In the genomic region with DNA sequence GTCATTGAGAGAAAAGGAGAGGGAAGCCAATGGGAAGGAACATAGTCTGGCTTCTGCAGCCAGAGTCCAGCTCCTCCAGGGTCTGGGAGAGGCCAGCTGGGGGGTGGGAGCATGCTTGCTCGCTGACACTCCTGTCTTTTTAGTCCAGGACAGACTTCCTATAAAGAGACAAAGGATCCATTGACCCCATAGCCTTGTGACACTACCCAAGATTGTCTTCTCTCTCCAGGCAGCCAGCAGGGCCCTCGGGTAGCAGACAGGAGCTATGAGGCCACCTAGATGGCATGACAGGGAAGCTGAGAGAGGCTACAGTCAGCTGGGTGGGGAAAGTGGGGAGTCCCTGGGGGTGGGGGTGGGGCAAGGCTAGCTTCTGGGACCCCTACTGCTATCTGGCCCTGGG, we compare ENCODE assay signal across 26 mouse cellular contexts. TPM values are rescaled to one million over a fixed set of nuclear protein-coding genes. Genes with fewer than 3 reads are reported as not detected.
DNase-seq lines count a peak whose midpoint lies in the region; ATAC-seq and TF ChIP-seq lines count a peak whose summit lies in the region.
"Had no signal": no experiment of that assay in that cellular context is flagged by ENCODE, and none has a peak within 500 bp of the region (broad histone marks: within the 10 kb centered on the region; RNA-seq: fewer than 3 reads in every experiment).

No protein-coding gene starts in this region.

- peak; percentile 90 for DNase-seq in heart, adult 11 months
- no peak for DNase-seq in heart, adult 2 months
- DNase-seq in hindbrain, embryonic 11.5 days (ENCODE audit: low spot score), result no peak
- DNase-seq in midbrain, embryonic 11.5 days (ENCODE audit: low spot score, missing footprints), result no peak
- DNase-seq in limb, embryonic 11.5 days (ENCODE audit: low spot score), result no peak
- DNase-seq in ovary, postnatal 10 days (ENCODE audit: low spot score), result no peak
- DNase-seq: adrenal gland, postnatal 14 days; cerebellum, adult 11 months; cerebellum, postnatal 25 days; gastrocnemius, postnatal 14 days; kidney, adult 2 months; kidney, postnatal 36 days; layer of hippocampus, postnatal 36 days; left cerebral cortex, postnatal 4 days had no signal

- no peak for ATAC-seq in hindbrain, embryonic 12.5 days (ENCODE audit: low FRiP score)
- ATAC-seq in hindbrain, embryonic 11.5 days (ENCODE audit: low FRiP score), result no peak
- no peak for ATAC-seq in midbrain, embryonic 13.5 days
- ATAC-seq in midbrain, embryonic 11.5 days (ENCODE audit: low FRiP score), result no peak
- no peak for ATAC-seq in limb, embryonic 11.5 days (ENCODE audit: insufficient number of reproducible peaks, low FRiP score, low TSS enrichment, low read depth)
- ATAC-seq: CD4-positive, CD25-positive, alpha-beta regulatory T cell, adult 4 months; forebrain, embryonic 14.5 days had no signal

- 53% methylated on average over 2 of the region's 2 CpGs for WGBS in heart, adult 2 months
- whole genome bisulfite sequencing in hindbrain, embryonic 12.5 days, result 0% methylated on average over 2 of the region's 2 CpGs
- WGBS in hindbrain, embryonic 11.5 days, result 12% methylated on average over 2 of the region's 2 CpGs
- WGBS in midbrain, embryonic 13.5 days, result 19% methylated on average over 2 of the region's 2 CpGs
- WGBS in midbrain, embryonic 11.5 days, result 8% methylated on average over 2 of the region's 2 CpGs
- WGBS in limb, embryonic 11.5 days, result 44% methylated on average over 2 of the region's 2 CpGs

- no peak for TF ChIP-seq CTCF in heart, adult 2 months (IDR thresholded peaks at IDR 0.05)

- intact Hi-C loops in heart, adult 2 months (cut with DNase I), result no loop called here

- no peak overlapping the region for H3K9ac ChIP-seq in heart, adult 2 months (ENCODE audit: low read depth, low read length)
- no peak overlapping the region for H3K9ac ChIP-seq in hindbrain, embryonic 12.5 days
- H3K9ac ChIP-seq in hindbrain, embryonic 11.5 days (ENCODE audit: low read depth, low read length), result no peak overlapping the region
- H3K9ac ChIP-seq in midbrain, embryonic 13.5 days (replicated peaks), result no peak overlapping the region
- no peak overlapping the region for H3K9ac ChIP-seq in midbrain, embryonic 11.5 days (ENCODE audit: low read length)
- no peak overlapping the region for H3K9ac ChIP-seq in limb, embryonic 11.5 days (ENCODE audit: low read length)
- H3K9ac ChIP-seq: embryonic facial prominence, embryonic 15.5 days; heart, embryonic 13.5 days; liver, embryonic 15.5 days; lung, embryonic 15.5 days; midbrain, embryonic 12.5 days had no signal

- H3K4me1 ChIP-seq in heart, adult 2 months (ENCODE audit: control insufficient read depth, insufficient read depth, low read length), result peaks cover 6% of the 10 kb centered on the region
- peaks cover 51% of the 10 kb centered on the region for H3K4me1 ChIP-seq in hindbrain, embryonic 12.5 days
- peaks cover 12% of the 10 kb centered on the region for H3K4me1 ChIP-seq in hindbrain, embryonic 11.5 days (replicated peaks; ENCODE audit: control insufficient read depth, insufficient read depth, low read length)
- peaks cover 49% of the 10 kb centered on the region for H3K4me1 ChIP-seq in midbrain, embryonic 13.5 days (replicated peaks)
- peaks cover 18% of the 10 kb centered on the region for H3K4me1 ChIP-seq in midbrain, embryonic 11.5 days (ENCODE audit: control insufficient read depth, insufficient read depth, low read length)
- H3K4me1 ChIP-seq in limb, embryonic 11.5 days (ENCODE audit: control insufficient read depth, insufficient read depth, low read length), result peaks cover 23% of the 10 kb centered on the region

- no peaks in the 10 kb centered on the region for H3K79me2 ChIP-seq in heart, adult 2 months (replicated peaks; ENCODE audit: control insufficient read depth, insufficient read depth, low read length)

- no peak overlapping the region for H3K27ac ChIP-seq in heart, adult 2 months
- H3K27ac ChIP-seq in hindbrain, embryonic 12.5 days, result 0 out of 2 replicates have a peak overlapping the region, but pooled peaks have one; percentile 1
- no peak overlapping the region for H3K27ac ChIP-seq in hindbrain, embryonic 11.5 days (ENCODE audit: low read depth, low read length)
- H3K27ac ChIP-seq in midbrain, embryonic 13.5 days, result peak overlapping the region; percentile 60; the same call in 1 of the 2 replicates
- H3K27ac ChIP-seq in midbrain, embryonic 11.5 days (ENCODE audit: low read depth, low read length), result no peak overlapping the region
- H3K27ac ChIP-seq in limb, embryonic 11.5 days (replicated peaks; ENCODE audit: low read depth, low read length), result no peak overlapping the region
- H3K27ac ChIP-seq: embryonic facial prominence, embryonic 10.5 days; embryonic facial prominence, embryonic 15.5 days; liver, embryonic 15.5 days; lung, embryonic 15.5 days; midbrain, embryonic 12.5 days had no signal

- no peak for TF ChIP-seq EP300 in heart, adult 2 months (IDR thresholded peaks at IDR 0.05; ENCODE audit: insufficient read depth, low read depth, low read length)

- no peaks in the 10 kb centered on the region for H3K27me3 ChIP-seq in heart, adult 2 months (ENCODE audit: control insufficient read depth, insufficient read depth, low read length)
- peaks cover 27% of the 10 kb centered on the region for H3K27me3 ChIP-seq in hindbrain, embryonic 12.5 days
- peaks cover 18% of the 10 kb centered on the region for H3K27me3 ChIP-seq in hindbrain, embryonic 11.5 days (ENCODE audit: control insufficient read depth, insufficient read depth, low read length)
- peaks cover 16% of the 10 kb centered on the region for H3K27me3 ChIP-seq in midbrain, embryonic 13.5 days
- H3K27me3 ChIP-seq in midbrain, embryonic 11.5 days (ENCODE audit: control insufficient read depth, insufficient read depth, low read length), result peaks cover 6% of the 10 kb centered on the region; the same call in 1 of the 2 replicates
- H3K27me3 ChIP-seq in limb, embryonic 11.5 days (ENCODE audit: control insufficient read depth, insufficient read depth, low read length), result peaks cover 14% of the 10 kb centered on the region; the same call in 1 of the 2 replicates
- H3K27me3 ChIP-seq: embryonic facial prominence, embryonic 15.5 days; heart, embryonic 13.5 days had no signal

- H3K9me3 ChIP-seq in hindbrain, embryonic 12.5 days (replicated peaks), result no peaks in the 10 kb centered on the region
- no peaks in the 10 kb centered on the region for H3K9me3 ChIP-seq in hindbrain, embryonic 11.5 days (ENCODE audit: control insufficient read depth, low read length)
- no peaks in the 10 kb centered on the region for H3K9me3 ChIP-seq in midbrain, embryonic 13.5 days
- no peaks in the 10 kb centered on the region for H3K9me3 ChIP-seq in midbrain, embryonic 11.5 days (ENCODE audit: control insufficient read depth, low read length)
- H3K9me3 ChIP-seq in limb, embryonic 11.5 days (ENCODE audit: control insufficient read depth, low read length), result no peaks in the 10 kb centered on the region
- H3K9me3 ChIP-seq: embryonic facial prominence, embryonic 10.5 days; embryonic facial prominence, embryonic 15.5 days; heart, embryonic 13.5 days; liver, embryonic 15.5 days; lung, embryonic 15.5 days; midbrain, embryonic 12.5 days had no signal

- H3K36me3 ChIP-seq in heart, adult 2 months (ENCODE audit: control insufficient read depth, insufficient read depth, low read length), result no peaks in the 10 kb centered on the region
- peaks cover 6% of the 10 kb centered on the region for H3K36me3 ChIP-seq in hindbrain, embryonic 12.5 days
- H3K36me3 ChIP-seq in hindbrain, embryonic 11.5 days (ENCODE audit: control insufficient read depth, insufficient read depth, low read length), result no peaks in the 10 kb centered on the region
- 0 out of 2 replicates have a peak, but pooled peaks cover 5% of the 10 kb centered on the region for H3K36me3 ChIP-seq in midbrain, embryonic 13.5 days
- no peaks in the 10 kb centered on the region for H3K36me3 ChIP-seq in midbrain, embryonic 11.5 days (ENCODE audit: control insufficient read depth, insufficient read depth, low read length)
- H3K36me3 ChIP-seq in limb, embryonic 11.5 days (ENCODE audit: control insufficient read depth, insufficient read depth, low read length), result no peaks in the 10 kb centered on the region
- H3K36me3 ChIP-seq: embryonic facial prominence, embryonic 15.5 days; liver, embryonic 15.5 days; lung, embryonic 15.5 days; midbrain, embryonic 12.5 days had no signal

- H3K4me2 ChIP-seq in hindbrain, embryonic 12.5 days (replicated peaks), result no peak overlapping the region
- no peak overlapping the region for H3K4me2 ChIP-seq in hindbrain, embryonic 11.5 days (replicated peaks; ENCODE audit: low read depth, low read length)
- no peak overlapping the region for H3K4me2 ChIP-seq in midbrain, embryonic 13.5 days (replicated peaks)
- no peak overlapping the region for H3K4me2 ChIP-seq in midbrain, embryonic 11.5 days
- H3K4me2 ChIP-seq in limb, embryonic 11.5 days (ENCODE audit: low read depth, severe bottlenecking), result 0 out of 2 replicates have a peak overlapping the region, but pooled peaks have one; percentile 15
- H3K4me2 ChIP-seq: embryonic facial prominence, embryonic 15.5 days; heart, embryonic 13.5 days; liver, embryonic 15.5 days; lung, embryonic 15.5 days; midbrain, embryonic 12.5 days had no signal

- no peak overlapping the region for H3K4me3 ChIP-seq in heart, adult 2 months
- no peak overlapping the region for H3K4me3 ChIP-seq in hindbrain, embryonic 12.5 days
- H3K4me3 ChIP-seq in hindbrain, embryonic 11.5 days (ENCODE audit: low read depth, low read length), result no peak overlapping the region
- no peak overlapping the region for H3K4me3 ChIP-seq in midbrain, embryonic 13.5 days (replicated peaks)
- no peak overlapping the region for H3K4me3 ChIP-seq in midbrain, embryonic 11.5 days (ENCODE audit: low read depth, low read length)
- no peak overlapping the region for H3K4me3 ChIP-seq in limb, embryonic 11.5 days (ENCODE audit: low read depth, low read length)
- H3K4me3 ChIP-seq: embryonic facial prominence, embryonic 10.5 days; embryonic facial prominence, embryonic 15.5 days; heart, embryonic 13.5 days; liver, embryonic 15.5 days; lung, embryonic 15.5 days; midbrain, embryonic 12.5 days had no signal

- TF ChIP-seq POLR2A in heart, adult 2 months (IDR thresholded peaks at IDR 0.05; ENCODE audit: insufficient read depth, low read depth, low read length), result no peak

RNA-seq across cellular contexts. Expression of gene Arhgap23, which starts 12.6 kb away (rescaled TPM):
- total RNA-seq in heart, adult 2 months (2021), result 10 to 100 TPM; 12.8 to 13.7 TPM
- polyA plus RNA-seq in heart, adult 2 months (2012; rRNA removed), result 18.4 and 19.2 TPM in 2 replicates
- polyA plus RNA-seq in hindbrain, embryonic 12.5 days (2016; fragmentation: Nextera tagmentation; extraction: Ambion mirVana), result 9.3 and 10.0 TPM in 2 replicates
- polyA plus RNA-seq in hindbrain, embryonic 11.5 days (2014; fragmentation: Nextera tagmentation; extraction: Ambion mirVana), result 3.5 TPM in 2 replicates
- polyA plus RNA-seq in midbrain, embryonic 13.5 days (2015; fragmentation: Nextera tagmentation; extraction: Ambion mirVana), result 5.1 and 6.5 TPM in 2 replicates
- polyA plus RNA-seq in midbrain, embryonic 11.5 days (2014; fragmentation: Nextera tagmentation; extraction: Ambion mirVana), result 2.5 and 2.8 TPM in 2 replicates
- polyA plus RNA-seq in limb, embryonic 11.5 days (2014; fragmentation: Nextera tagmentation; extraction: Ambion mirVana), result 3.8 and 4.2 TPM in 2 replicates
- polyA plus RNA-seq: CD4-positive, CD25-positive, alpha-beta regulatory T cell, adult 4 months had no signal

RNA-seq across cellular contexts. Expression of gene Socs7, which starts 40.4 kb away (rescaled TPM):
- total RNA-seq in heart, adult 2 months (2021), result 10 to 100 TPM; 21.4 to 22.8 TPM
- polyA plus RNA-seq in heart, adult 2 months (2012; rRNA removed), result 8.9 and 18.6 TPM in 2 replicates
- polyA plus RNA-seq in hindbrain, embryonic 12.5 days (2016; fragmentation: Nextera tagmentation; extraction: Ambion mirVana), result 7.0 and 9.1 TPM in 2 replicates
- polyA plus RNA-seq in hindbrain, embryonic 11.5 days (2014; fragmentation: Nextera tagmentation; extraction: Ambion mirVana), result 3.6 and 3.8 TPM in 2 replicates
- 8.8 and 9.4 TPM in 2 replicates for polyA plus RNA-seq in midbrain, embryonic 13.5 days (2015; fragmentation: Nextera tagmentation; extraction: Ambion mirVana)
- polyA plus RNA-seq in midbrain, embryonic 11.5 days (2014; fragmentation: Nextera tagmentation; extraction: Ambion mirVana), result 3.4 and 3.7 TPM in 2 replicates
- 2.1 and 2.2 TPM in 2 replicates for polyA plus RNA-seq in limb, embryonic 11.5 days (2014; fragmentation: Nextera tagmentation; extraction: Ambion mirVana)

RNA-seq across cellular contexts. Expression of gene Gpr179, which starts 50.9 kb away (rescaled TPM):
- under 1 TPM; 0.05 to 0.08 TPM for total RNA-seq in heart, adult 2 months (2021)
- polyA plus RNA-seq in heart, adult 2 months (2012; rRNA removed), result 0.03 TPM in 1 of 2 replicates, not detected in the other
- polyA plus RNA-seq in hindbrain, embryonic 12.5 days (2016; fragmentation: Nextera tagmentation; extraction: Ambion mirVana), result 0.17 and 0.22 TPM in 2 replicates
- 0.46 TPM in 1 of 2 replicates, not detected in the other for polyA plus RNA-seq in hindbrain, embryonic 11.5 days (2014; fragmentation: Nextera tagmentation; extraction: Ambion mirVana)
- 0.39 and 0.48 TPM in 2 replicates for polyA plus RNA-seq in midbrain, embryonic 13.5 days (2015; fragmentation: Nextera tagmentation; extraction: Ambion mirVana)
- polyA plus RNA-seq in midbrain, embryonic 11.5 days (2014; fragmentation: Nextera tagmentation; extraction: Ambion mirVana), result 0.03 TPM in 1 of 2 replicates, not detected in the other
- polyA plus RNA-seq in limb, embryonic 11.5 days (2014; fragmentation: Nextera tagmentation; extraction: Ambion mirVana), result 0.04 and 0.07 TPM in 2 replicates
- total RNA-seq: liver, adult 2 months; neutrophil, adult 5-6 weeks had no signal
- polyA plus RNA-seq: liver, adult 2 months; liver, embryonic 15.5 days had no signal

Comparison
In these comparisons a context has a peak if more than half of its experiments do, and no peak if none do; other contexts are left out.
1. H3K27ac ChIP-seq: peak in hindbrain, embryonic 12.5 days (single experiment) and midbrain, embryonic 13.5 days (single experiment); none in heart, adult 2 months (single experiment), hindbrain, embryonic 11.5 days (single experiment), midbrain, embryonic 11.5 days (single experiment) and limb, embryonic 11.5 days (single experiment).